Mouse (Mus musculus) bone marrow macrophage, adult 2 months (primary cell): ENCODE data around the gene Nenf.

ENCODE experiments used
- CTCF ChIP-seq: IDR thresholded peaks from 2 replicates; pipeline ENCODE4 v1.5.1; 2012; ENCODE audit warnings: low read depth, mild to moderate bottlenecking, low read length, moderate library complexity
- POLR2A ChIP-seq: IDR thresholded peaks from 2 replicates; pipeline ENCODE4 v1.6.1; 2012; ENCODE audit warnings: mild to moderate bottlenecking, low read depth, low read length, borderline replicate concordance

GRCm38 (mm10) chr1:191257981-191258380, 60.0 kb downstream of the Nenf start:
- TF ChIP-seq CTCF: no peak
- TF ChIP-seq POLR2A: no peak
